Mouse (Mus musculus) heart, adult 2 months (tissue): ENCODE measurements at regions not wholly inside any gene's neighbourhood (a gene's known extent, or its start where the extent isn't known, plus 50 kb on each side); places are given as distances from the start of the nearest gene placed in this dataset.

ENCODE experiments used
- CTCF ChIP-seq: fragments of 200-600 bp; IDR thresholded peaks from 2 replicates; pipeline ENCODE4 v1.8.1; 2022; ENCODE audit warnings: antibody characterized with exemption, mild to moderate bottlenecking, moderate library complexity
- EP300 ChIP-seq: fragments of 200-500 bp; IDR thresholded peaks from 2 replicates; pipeline ENCODE4 v1.6.1; 2011; ENCODE audit warnings: low read depth, low read length, control low read depth; ENCODE audit not compliant: insufficient read depth

DNA sequence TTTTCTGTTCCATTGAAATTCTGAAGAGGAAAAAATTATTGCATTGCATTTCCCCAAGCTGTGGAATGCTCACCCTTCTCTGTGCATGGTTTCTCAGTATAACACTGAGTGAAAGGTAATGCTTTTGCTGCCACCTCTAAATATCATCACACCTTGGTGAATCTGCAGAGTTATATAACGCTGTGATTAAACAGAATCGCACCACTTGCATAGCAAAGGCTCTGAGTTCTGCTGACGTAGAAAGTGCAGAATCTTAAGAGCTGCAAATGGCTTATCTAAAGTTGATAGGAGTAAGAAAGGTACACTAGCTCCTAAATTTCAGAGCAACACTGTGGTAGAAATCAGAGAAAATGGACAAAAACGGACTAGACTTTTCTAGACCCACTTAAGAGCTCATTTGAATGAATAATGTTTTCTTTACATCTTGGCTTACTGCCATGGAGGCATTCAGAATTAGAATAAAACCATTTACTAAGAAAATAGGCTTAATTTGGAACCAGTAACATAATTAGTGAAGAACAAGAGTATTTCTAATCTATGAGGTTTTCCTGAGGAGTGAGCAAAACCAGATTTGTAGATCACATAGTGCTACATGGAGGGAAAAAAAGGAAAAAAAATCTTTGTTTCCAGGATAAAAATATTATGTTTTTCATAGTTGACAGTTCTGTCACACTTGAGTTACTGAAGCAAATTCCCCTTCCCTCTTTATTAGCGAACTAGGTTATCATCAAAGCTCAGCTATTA, 641.2 kb downstream of the Cetn3 start:
- TF ChIP-seq EP300 (no peak), CTCF (no peak)
